In genomic region chr11:100822365-100822764, GRCm38 (mm10) we compare ENCODE assay signal across 9 mouse cellular contexts. TPM values are rescaled to one million over a fixed set of nuclear protein-coding genes. Genes with fewer than 3 reads are reported as not detected.
DNase-seq lines count a peak whose midpoint lies in the region; ATAC-seq lines count a peak whose summit lies in the region.
"Had no signal": no experiment of that assay in that cellular context is flagged by ENCODE, and none has a peak within 500 bp of the region (broad histone marks: within the 10 kb centered on the region; RNA-seq: fewer than 3 reads in every experiment).

No protein-coding gene starts in this region.

- peak overlapping the region; percentile 30 for H3K4me2 ChIP-seq in heart, embryonic 14.5 days (ENCODE audit: low read length)
- no peak overlapping the region for H3K4me2 ChIP-seq in midbrain, embryonic 11.5 days

- H3K9ac ChIP-seq in heart, embryonic 14.5 days (ENCODE audit: low read length) = peak overlapping the region; percentile 18; the same call in 1 of the 2 replicates
- H3K9ac ChIP-seq in midbrain, embryonic 11.5 days (ENCODE audit: low read length) = no peak overlapping the region

- 53% methylated on average over 12 of the region's 12 CpGs for WGBS in heart, embryonic 14.5 days
- WGBS in forebrain, embryonic 10.5 days = 85% methylated on average over 12 of the region's 12 CpGs
- WGBS in midbrain, embryonic 11.5 days = 84% methylated on average over 12 of the region's 12 CpGs

- peak; percentile 31 to 32 for DNase-seq in left cerebral cortex, postnatal 14 days (ENCODE audit: low spot score in 2 of 2)
- DNase-seq in left cerebral cortex, adult 9 months (ENCODE audit: low spot score in 2 of 2) = no peak
- peak; percentile 20 to 54 for DNase-seq in kidney, postnatal 4 days
- no peak for DNase-seq in forebrain, embryonic 10.5 days (ENCODE audit: extremely low spot score, low spot score)
- DNase-seq in urinary bladder, postnatal 10 days (ENCODE audit: low spot score) = no peak
- no peak for DNase-seq in midbrain, embryonic 11.5 days (ENCODE audit: low spot score, missing footprints)

- H3K9me3 ChIP-seq in heart, embryonic 14.5 days (ENCODE audit: control insufficient read depth, low read length) = no peaks in the 10 kb centered on the region
- H3K9me3 ChIP-seq in forebrain, embryonic 10.5 days = no peaks in the 10 kb centered on the region
- H3K9me3 ChIP-seq in midbrain, embryonic 11.5 days (ENCODE audit: control insufficient read depth, low read length) = no peaks in the 10 kb centered on the region

- peak overlapping the region; percentile 65 to 77 for H3K27ac ChIP-seq in heart, embryonic 14.5 days (replicated peaks in 1 of 2; ENCODE audit: control insufficient read depth in 1 of 2, insufficient read depth in 1 of 2, low read depth in 2 of 2, low read length in 2 of 2)
- H3K27ac ChIP-seq in forebrain, embryonic 10.5 days = no peak overlapping the region
- no peak overlapping the region for H3K27ac ChIP-seq in midbrain, embryonic 11.5 days (ENCODE audit: low read depth, low read length)

- H3K36me3 ChIP-seq in heart, embryonic 14.5 days (ENCODE audit: control insufficient read depth, insufficient read depth, low read length) = no peaks in the 10 kb centered on the region
- no peaks in the 10 kb centered on the region for H3K36me3 ChIP-seq in forebrain, embryonic 10.5 days (replicated peaks)
- no peaks in the 10 kb centered on the region for H3K36me3 ChIP-seq in midbrain, embryonic 11.5 days (ENCODE audit: control insufficient read depth, insufficient read depth, low read length)

- peaks cover 31 to 58% of the 10 kb centered on the region in 2 experiments for H3K4me1 ChIP-seq in heart, embryonic 14.5 days (ENCODE audit: control insufficient read depth in 2 of 2, insufficient read depth in 2 of 2, low read length in 2 of 2)
- H3K4me1 ChIP-seq in forebrain, embryonic 10.5 days = peaks cover 15% of the 10 kb centered on the region; the same call in 1 of the 2 replicates
- no peaks in the 10 kb centered on the region for H3K4me1 ChIP-seq in midbrain, embryonic 11.5 days (ENCODE audit: control insufficient read depth, insufficient read depth, low read length)

- ATAC-seq in heart, embryonic 14.5 days (ENCODE audit: insufficient number of reproducible peaks, insufficient read depth, low FRiP score, low read depth) = peak; percentile 57; the same call in 1 of the 2 replicates
- ATAC-seq in megakaryocyte progenitor cell, adult 5-6 weeks (replicated peaks; ENCODE audit: poor library complexity) = peak; percentile 36
- ATAC-seq in midbrain, embryonic 11.5 days (ENCODE audit: low FRiP score) = no peak

- intact Hi-C loops in left cerebral cortex, postnatal 14 days (cut with DNase I) = no loop called here

- H3K4me3 ChIP-seq in heart, embryonic 14.5 days (ENCODE audit: control insufficient read depth in 1 of 2, insufficient read depth in 1 of 2, low read depth in 1 of 2, low read length in 2 of 2) = 0 out of 4 replicates have a peak overlapping the region, but pooled peaks have one; percentile 9 to 10
- no peak overlapping the region for H3K4me3 ChIP-seq in forebrain, embryonic 10.5 days
- no peak overlapping the region for H3K4me3 ChIP-seq in midbrain, embryonic 11.5 days (ENCODE audit: low read depth, low read length)

- H3K27me3 ChIP-seq in heart, embryonic 14.5 days (ENCODE audit: control insufficient read depth, insufficient read depth, low read length) = no peaks in the 10 kb centered on the region
- no peaks in the 10 kb centered on the region for H3K27me3 ChIP-seq in forebrain, embryonic 10.5 days (ENCODE audit: poor library complexity, severe bottlenecking)
- H3K27me3 ChIP-seq in midbrain, embryonic 11.5 days (ENCODE audit: control insufficient read depth, insufficient read depth, low read length) = no peaks in the 10 kb centered on the region

RNA-seq across cellular contexts. Expression of gene Stat5b, which starts 28.2 kb away (rescaled TPM):
- total RNA-seq in left cerebral cortex, postnatal 14 days (2021) = 10 to 100 TPM; 14.6 to 19.9 TPM
- 28.8 and 31.4 TPM in 2 replicates for polyA plus RNA-seq in heart, embryonic 14.5 days (2014; fragmentation: Nextera tagmentation; extraction: Ambion mirVana)
- total RNA-seq in megakaryocyte progenitor cell, adult 5-6 weeks (2015) = 31.1 and 32.2 TPM in 2 replicates
- total RNA-seq in megakaryocyte progenitor cell, adult 5-6 weeks (2017) = 29.4 and 37.2 TPM in 2 replicates
- polyA plus RNA-seq in forebrain, embryonic 10.5 days (2016; fragmentation: Nextera tagmentation; extraction: Ambion mirVana) = 14.9 and 16.2 TPM in 2 replicates
- polyA plus RNA-seq in midbrain, embryonic 11.5 days (2014; fragmentation: Nextera tagmentation; extraction: Ambion mirVana) = 14.6 and 17.3 TPM in 2 replicates

RNA-seq across cellular contexts. Expression of gene Stat5a, which starts 36.8 kb away (rescaled TPM):
- 1 to 10 TPM; 2.5 to 2.6 TPM for total RNA-seq in left cerebral cortex, postnatal 14 days (2021)
- polyA plus RNA-seq in heart, embryonic 14.5 days (2014; fragmentation: Nextera tagmentation; extraction: Ambion mirVana) = 5.6 and 6.4 TPM in 2 replicates
- 25.3 and 31.0 TPM in 2 replicates for total RNA-seq in megakaryocyte progenitor cell, adult 5-6 weeks (2015)
- 31.5 and 32.4 TPM in 2 replicates for total RNA-seq in megakaryocyte progenitor cell, adult 5-6 weeks (2017)
- polyA plus RNA-seq in forebrain, embryonic 10.5 days (2016; fragmentation: Nextera tagmentation; extraction: Ambion mirVana) = 1.7 TPM in 2 replicates
- polyA plus RNA-seq in midbrain, embryonic 11.5 days (2014; fragmentation: Nextera tagmentation; extraction: Ambion mirVana) = 0.97 and 1.4 TPM in 2 replicates

RNA-seq across cellular contexts. Expression of gene Ghdc, which starts 51.6 kb away (rescaled TPM):
- total RNA-seq in left cerebral cortex, postnatal 14 days (2021) = 1 to 10 TPM; 5.3 to 6.5 TPM
- 4.0 and 4.7 TPM in 2 replicates for polyA plus RNA-seq in heart, embryonic 14.5 days (2014; fragmentation: Nextera tagmentation; extraction: Ambion mirVana)
- total RNA-seq in megakaryocyte progenitor cell, adult 5-6 weeks (2015) = 1.8 and 3.1 TPM in 2 replicates
- 1.4 and 1.6 TPM in 2 replicates for total RNA-seq in megakaryocyte progenitor cell, adult 5-6 weeks (2017)
- polyA plus RNA-seq in forebrain, embryonic 10.5 days (2016; fragmentation: Nextera tagmentation; extraction: Ambion mirVana) = 2.8 and 3.0 TPM in 2 replicates
- polyA plus RNA-seq in midbrain, embryonic 11.5 days (2014; fragmentation: Nextera tagmentation; extraction: Ambion mirVana) = 1.3 and 1.7 TPM in 2 replicates

RNA-seq across cellular contexts. Expression of gene Hcrt, which starts 59.6 kb away (rescaled TPM):
- total RNA-seq in left cerebral cortex, postnatal 14 days (2021) = not detected
- not detected in 2 replicates for polyA plus RNA-seq in heart, embryonic 14.5 days (2014; fragmentation: Nextera tagmentation; extraction: Ambion mirVana)
- total RNA-seq in megakaryocyte progenitor cell, adult 5-6 weeks (2015) = not detected in 2 replicates
- not detected in 2 replicates for total RNA-seq in megakaryocyte progenitor cell, adult 5-6 weeks (2017)
- polyA plus RNA-seq in forebrain, embryonic 10.5 days (2016; fragmentation: Nextera tagmentation; extraction: Ambion mirVana) = not detected in 2 replicates
- not detected in 2 replicates for polyA plus RNA-seq in midbrain, embryonic 11.5 days (2014; fragmentation: Nextera tagmentation; extraction: Ambion mirVana)
- total RNA-seq: gastrocnemius, adult 8-10 months had no signal

Comparison
In these comparisons a context has a peak if more than half of its experiments do, and no peak if none do; other contexts are left out.
1. DNase-seq: peak in left cerebral cortex, postnatal 14 days (2 of 2) and kidney, postnatal 4 days (2 of 2); none in left cerebral cortex, adult 9 months (0 of 2), forebrain, embryonic 10.5 days (single experiment), urinary bladder, postnatal 10 days (single experiment) and midbrain, embryonic 11.5 days (single experiment).
2. H3K27ac ChIP-seq: peak in heart, embryonic 14.5 days (2 of 2); none in forebrain, embryonic 10.5 days (single experiment) and midbrain, embryonic 11.5 days (single experiment).
3. H3K4me3 ChIP-seq: peak in heart, embryonic 14.5 days (2 of 2); none in forebrain, embryonic 10.5 days (single experiment) and midbrain, embryonic 11.5 days (single experiment).